Mouse (Mus musculus) brain, embryonic 14.5 days (tissue): ENCODE results near the gene Pacs2. TPM values are rescaled to one million over a fixed set of nuclear protein-coding genes. Genes with fewer than 3 reads are reported as not detected.
A peak's percentile ranks its signal among the peaks of the same experiment; 100 is the strongest.

Source experiments
- DNase-seq: peaks from one replicate; pipeline ENCODE4 v3.0.0-alpha.2; 2011; ENCODE audit warnings: low read depth
- CTCF ChIP-seq: fragments of 200-500 bp; IDR thresholded peaks from 2 replicates; pipeline ENCODE4 v1.5.1; 2012; ENCODE audit warnings: inconsistent platforms, mild to moderate bottlenecking, moderate library complexity, borderline replicate concordance; ENCODE audit not compliant: insufficient read depth, insufficient read length; ENCODE audit errors: extremely low read depth
- POLR2A ChIP-seq: fragments of 200-500 bp; IDR thresholded peaks from 2 replicates; pipeline ENCODE4 v1.6.1; 2012; ENCODE audit warnings: mild to moderate bottlenecking, inconsistent platforms, borderline replicate concordance; ENCODE audit not compliant: poor library complexity, insufficient read depth, insufficient read length, severe bottlenecking; ENCODE audit errors: extremely low read depth
- polyA plus RNA-seq: library from polyadenylated mRNA; depleted of rRNA; stranded (reverse); fragments of >200 nt; gene quantifications from 2 replicates; pipeline ENCODE4 v1.2.3, GENCODE M21; 2012; rRNA removed

Pacs2 gene
- 81.8 and 109 TPM in 2 replicates for polyA plus RNA-seq

DNA sequence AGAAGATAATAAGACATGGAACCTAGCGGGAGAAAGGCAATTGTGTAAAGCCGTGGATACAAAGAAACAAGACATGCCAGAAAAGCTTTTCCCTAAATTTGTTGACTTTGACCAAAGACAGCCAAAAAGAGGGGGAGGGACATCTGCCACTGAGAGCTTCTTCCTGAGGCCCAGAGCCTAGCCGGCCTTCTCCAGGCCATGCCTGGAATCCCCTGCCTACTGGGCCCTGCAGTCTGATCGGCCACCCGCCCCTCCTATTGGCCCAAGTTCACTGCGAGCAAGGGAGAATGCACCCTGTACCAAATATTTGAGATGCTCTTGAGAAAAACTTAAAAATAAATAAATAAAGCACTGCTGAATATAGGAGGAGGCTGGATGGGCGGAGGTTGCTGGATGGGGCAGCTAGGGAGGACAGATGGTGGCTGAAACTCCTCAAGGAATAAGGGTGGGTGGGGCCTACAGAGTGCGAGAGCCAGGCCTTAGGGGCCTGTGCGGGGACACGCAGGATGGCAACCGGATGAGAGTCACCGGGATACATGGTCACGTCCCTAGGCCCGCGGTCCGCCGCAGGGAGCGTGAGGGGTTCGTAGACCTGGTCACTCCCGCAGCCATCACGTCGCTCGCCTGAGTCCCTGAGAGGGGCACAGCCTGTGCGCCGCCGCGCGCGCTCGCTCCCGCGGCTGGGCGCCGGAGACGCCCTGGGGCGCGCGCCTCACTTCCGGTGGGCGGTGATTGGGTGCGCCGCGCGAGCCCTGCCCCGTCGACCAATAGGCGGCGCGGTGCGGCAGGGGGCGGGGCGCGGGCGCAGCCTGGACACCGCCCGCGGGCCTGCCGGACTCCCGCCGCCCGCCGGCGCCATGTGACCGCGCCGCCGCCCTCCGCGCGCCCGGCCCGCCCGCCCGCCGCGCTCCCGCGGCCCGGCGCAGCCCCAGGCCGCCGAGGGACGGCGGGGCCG, at the start of gene Pacs2:
Gene Pacs2, plus strand, starts transcription at position 905 of the 955 bp plus-strand sequence.
- DNase-seq, result peak; percentile 97
- no peak for TF ChIP-seq CTCF
- peak; percentile 99 for TF ChIP-seq POLR2A

- TF ChIP-seq POLR2A (no peak), CTCF (no peak)
- no peak for DNase-seq
Measured at GRCm38 (mm10) chr12:112965783-112966182, 48.5 kb upstream of the Pacs2 start.

DNA sequence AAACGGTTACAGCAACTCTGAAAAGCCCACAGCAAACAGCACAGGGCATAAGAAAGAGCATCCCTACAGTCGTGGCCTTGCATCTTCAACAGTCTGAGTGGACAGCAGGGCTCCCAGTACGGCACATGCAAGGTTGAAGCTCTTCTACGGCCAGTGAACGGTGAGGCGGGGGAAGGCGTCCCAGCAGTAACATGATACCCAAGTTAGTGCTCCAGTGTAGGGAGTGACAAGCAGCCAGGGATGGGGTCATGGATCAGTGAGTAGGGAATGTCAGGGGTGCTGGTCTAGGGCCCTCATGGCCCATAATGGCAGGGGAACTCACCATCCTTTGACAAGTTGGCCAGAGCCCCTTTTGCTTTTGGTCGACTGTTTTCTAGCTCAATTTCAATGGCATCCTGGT, 45.4 kb upstream of the Pacs2 start:
- no peak for DNase-seq
- no peak for TF ChIP-seq CTCF

DNA sequence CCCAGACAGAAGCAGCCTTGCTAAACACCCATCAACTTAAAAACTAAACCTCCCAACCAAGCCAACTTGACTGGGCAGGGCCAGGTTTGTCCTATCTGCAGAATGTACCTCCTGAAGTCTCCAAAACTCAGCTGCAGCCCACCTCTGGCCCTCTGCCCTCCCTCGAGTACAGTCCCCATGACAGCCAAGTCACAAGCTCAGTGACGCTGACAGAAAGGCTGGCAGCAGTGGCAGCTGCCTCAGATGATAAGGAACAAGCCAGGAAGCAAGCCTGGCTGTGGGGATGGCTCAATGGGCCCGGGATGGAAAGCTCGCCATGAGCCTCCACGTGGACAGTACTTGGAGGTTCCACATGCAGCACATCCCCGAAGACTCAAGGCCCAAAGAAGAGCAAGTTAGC, 44.7 kb upstream of the Pacs2 start:
- no peak for DNase-seq
- TF ChIP-seq CTCF (no peak), POLR2A (no peak)

GRCm38 (mm10) chr12:112974736-112975135, 39.6 kb upstream of the Pacs2 start:
- TF ChIP-seq CTCF (no peak), POLR2A (no peak)
- DNase-seq, result no peak

- TF ChIP-seq CTCF (peak; percentile 57; the same call in 1 of the 2 replicates), POLR2A (peak; percentile 98)
- DNase-seq, result peak; percentile 94
Measured at GRCm38 (mm10) chr12:112976371-112977073, 37.8 kb upstream of the Pacs2 start, which contains the start of gene Btbd6. Gene Btbd6, plus strand, starts transcription at chr12:112976482.

DNA sequence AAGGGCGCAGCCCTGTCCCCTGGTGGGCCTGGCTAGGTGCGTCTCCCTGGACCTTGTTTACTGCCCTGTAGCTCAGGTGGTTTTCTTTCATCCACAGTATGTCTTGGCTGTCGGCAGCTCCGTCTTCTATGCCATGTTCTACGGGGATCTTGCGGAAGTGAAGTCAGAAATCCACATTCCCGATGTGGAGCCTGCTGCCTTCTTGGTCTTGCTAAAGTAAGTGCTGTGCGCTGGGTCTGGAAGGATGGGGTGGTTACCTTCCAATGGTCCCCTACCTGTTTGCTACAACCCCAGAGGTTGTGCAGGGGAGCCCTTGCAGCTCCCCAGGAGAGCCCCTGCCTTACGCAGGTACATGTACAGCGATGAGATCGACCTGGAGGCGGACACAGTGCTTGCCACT, 37.2 kb upstream of the Pacs2 start:
- peak; percentile 46 for DNase-seq
- no peak for TF ChIP-seq CTCF
- no peak for TF ChIP-seq POLR2A

DNA sequence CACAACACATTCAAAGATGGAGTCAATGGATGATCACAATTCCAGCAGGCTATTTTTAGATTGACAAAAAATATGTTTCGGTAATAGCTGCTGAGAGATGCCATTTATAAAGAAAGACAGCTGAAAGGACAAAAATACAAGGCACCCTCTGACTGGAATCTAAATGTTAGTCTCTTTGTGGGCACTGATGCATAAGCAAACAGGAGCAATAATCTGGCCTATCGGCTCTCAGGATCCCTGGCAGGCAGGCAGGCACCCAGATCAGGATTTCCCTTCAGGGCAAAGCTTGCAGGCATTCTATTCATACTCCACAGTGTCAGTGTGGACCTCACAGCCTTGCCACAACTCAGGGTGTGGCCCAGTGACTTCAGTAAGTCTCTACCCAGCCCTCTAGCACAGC, 32.3 kb upstream of the Pacs2 start:
- peak; percentile 17 for DNase-seq
- TF ChIP-seq POLR2A (no peak), CTCF (no peak)

GRCm38 (mm10) chr12:112985346-112985745, 29.0 kb upstream of the Pacs2 start:
- TF ChIP-seq POLR2A (no peak), CTCF (peak; percentile 28; the same call in 1 of the 2 replicates)
- DNase-seq, result no peak

DNA sequence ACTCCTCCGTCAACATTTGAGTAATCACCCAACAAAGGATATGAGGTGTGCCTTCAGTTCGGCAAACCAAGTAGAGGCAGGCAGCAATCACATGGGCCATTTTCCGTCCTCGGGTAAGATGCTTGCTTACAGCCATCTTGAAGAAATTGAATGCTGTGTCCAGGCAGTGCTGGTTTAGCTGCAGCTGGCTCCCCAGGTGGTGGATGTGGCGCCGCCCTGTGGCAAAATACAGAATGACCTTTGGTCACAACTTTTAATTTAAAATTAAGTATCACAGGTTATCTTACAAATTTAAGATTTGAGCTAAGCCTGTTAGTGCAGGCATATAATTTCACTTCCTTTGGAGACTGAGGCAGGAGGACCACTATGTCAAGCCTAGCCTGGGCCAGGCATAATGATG, 26.4 kb upstream of the Pacs2 start:
- TF ChIP-seq POLR2A, result no peak
- TF ChIP-seq CTCF, result peak; percentile 41; the same call in 1 of the 2 replicates
- no peak for DNase-seq

GRCm38 (mm10) chr12:112990706-112991405, 23.5 kb upstream of the Pacs2 start:
- TF ChIP-seq POLR2A (no peak), CTCF (no peak)
- no peak for DNase-seq
